Mouse (Mus musculus) lung, embryonic 15.5 days (tissue): ENCODE measurements at regions not wholly inside any gene's neighbourhood (a gene's known extent, or its start where the extent isn't known, plus 50 kb on each side); places are given as distances from the start of the nearest gene placed in this dataset.

Source experiments
- ATAC-seq: fragments of 200-750 bp; cut with Nextera tagmentation; 2 replicates; pipeline ENCODE4 v1.8.0; 2017; ENCODE audit warnings: moderate number of reproducible peaks, borderline replicate concordance; ENCODE audit not compliant: low FRiP score, low TSS enrichment; ENCODE audit errors: extremely low read depth
- H3K27ac ChIP-seq: fragments of 300-500 bp; sonication (generic); 2 replicates; pipeline ENCODE4 v1.5.1; 2015; ENCODE audit warnings: moderate library complexity, mild to moderate bottlenecking, inconsistent platforms
- H3K27me3 ChIP-seq: fragments of 300-500 bp; sonication (generic); 2 replicates; pipeline ENCODE4 v1.6.1; 2015; ENCODE audit warnings: inconsistent platforms
- H3K36me3 ChIP-seq: fragments of 300-500 bp; sonication (generic); 2 replicates; pipeline ENCODE4 v1.6.1; 2015; ENCODE audit warnings: inconsistent platforms
- H3K4me1 ChIP-seq: fragments of 300-500 bp; sonication (generic); 2 replicates; pipeline ENCODE4 v1.6.1; 2015; ENCODE audit warnings: inconsistent platforms
- H3K4me2 ChIP-seq: fragments of 300-500 bp; sonication (generic); 2 replicates; pipeline ENCODE4 v1.6.1; 2015; ENCODE audit warnings: inconsistent platforms, mild to moderate bottlenecking, moderate library complexity
- H3K4me3 ChIP-seq: fragments of 300-500 bp; sonication (generic); 2 replicates; pipeline ENCODE4 v1.5.1; 2015; ENCODE audit warnings: mild to moderate bottlenecking, inconsistent platforms
- H3K9ac ChIP-seq: fragments of 300-500 bp; sonication (generic); 2 replicates; pipeline ENCODE4 v1.6.1; 2015; ENCODE audit warnings: inconsistent platforms
- H3K9me3 ChIP-seq: fragments of 300-500 bp; sonication (generic); 2 replicates; pipeline ENCODE4 v1.6.1; 2016; ENCODE audit warnings: inconsistent platforms
- WGBS: fragments of 180-500 bp; shearing (Covaris S2); methylation state at CpG from one replicate; pipeline ENCODE4 v1.1.7; 2015; 5-methylcytosine and 5-hydroxymethylcytosine counted together

DNA sequence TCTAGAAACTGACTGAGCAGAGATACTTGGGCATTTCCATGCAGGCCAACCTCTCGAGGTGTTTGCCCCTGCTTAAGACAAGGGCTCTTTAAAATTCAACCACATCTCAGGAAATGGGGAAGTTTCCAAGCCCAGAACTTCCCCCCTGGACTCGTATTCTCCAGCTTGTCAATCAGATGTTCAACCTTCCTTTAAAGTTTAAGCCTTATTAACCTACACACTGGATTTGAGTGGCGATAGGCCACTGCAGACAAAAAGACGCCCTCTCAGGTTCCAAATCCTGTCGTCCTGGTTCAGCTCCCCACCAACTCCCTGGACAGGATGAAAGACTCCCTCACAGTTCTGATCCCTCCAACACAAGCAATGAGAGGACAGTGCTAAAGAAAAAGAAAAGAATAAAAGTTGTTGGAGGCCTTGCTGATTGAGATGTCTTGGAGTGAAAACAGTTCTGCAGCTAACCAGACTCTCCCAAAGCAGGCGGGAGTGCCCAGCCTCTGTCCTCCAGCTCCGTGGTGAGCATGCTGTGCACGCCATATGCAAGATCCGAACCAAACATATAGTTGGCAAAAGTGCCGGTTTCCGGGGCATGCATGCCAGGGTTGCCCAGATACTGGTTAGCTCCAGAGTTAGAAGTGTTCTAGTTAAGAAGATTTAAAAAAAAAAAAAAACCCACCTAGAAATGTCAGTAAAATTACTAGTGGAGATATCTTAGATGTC is 298.3 kb downstream of the Mycn start:
- no peaks in the 10 kb centered on the region for H3K36me3 ChIP-seq
- no peak overlapping the region for H3K9ac ChIP-seq
- no peaks in the 10 kb centered on the region for H3K9me3 ChIP-seq
- H3K4me1 ChIP-seq, result peaks cover 11% of the 10 kb centered on the region
- no peak for ATAC-seq
- no peaks in the 10 kb centered on the region for H3K27me3 ChIP-seq
- no peak overlapping the region for H3K4me2 ChIP-seq
- peak overlapping the region; percentile 56 for H3K27ac ChIP-seq
- H3K4me3 ChIP-seq, result no peak overlapping the region
- 59% methylated on average over 11 of the region's 11 CpGs for WGBS

DNA sequence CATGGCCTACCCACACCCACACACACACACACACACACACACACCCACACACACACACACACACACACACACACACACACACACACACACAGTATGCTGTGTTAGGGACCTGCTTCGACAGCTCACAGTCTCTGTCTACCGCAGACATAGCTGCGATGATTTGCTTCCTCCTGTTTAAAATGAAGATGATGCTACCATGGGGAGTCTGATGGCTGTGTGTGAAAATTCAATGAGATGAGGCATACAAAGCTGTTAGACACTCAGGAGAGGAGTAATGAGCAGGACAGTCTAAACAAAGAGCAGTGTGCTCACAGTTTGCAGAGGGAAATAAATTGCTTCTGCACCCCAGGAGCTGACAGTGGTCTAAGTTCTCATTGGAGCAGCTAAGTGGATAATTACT is 306.4 kb downstream of the Mycn start:
- Histone ChIP-seq H3K4me3 (no peak overlapping the region), H3K4me2 (no peak overlapping the region), H3K27me3 (no peaks in the 10 kb centered on the region), H3K9me3 (no peaks in the 10 kb centered on the region), H3K4me1 (no peaks in the 10 kb centered on the region), H3K9ac (no peak overlapping the region), H3K36me3 (no peaks in the 10 kb centered on the region), H3K27ac (no peak overlapping the region)
- no peak for ATAC-seq
- 74% methylated on average over 3 of the region's 3 CpGs for WGBS

DNA sequence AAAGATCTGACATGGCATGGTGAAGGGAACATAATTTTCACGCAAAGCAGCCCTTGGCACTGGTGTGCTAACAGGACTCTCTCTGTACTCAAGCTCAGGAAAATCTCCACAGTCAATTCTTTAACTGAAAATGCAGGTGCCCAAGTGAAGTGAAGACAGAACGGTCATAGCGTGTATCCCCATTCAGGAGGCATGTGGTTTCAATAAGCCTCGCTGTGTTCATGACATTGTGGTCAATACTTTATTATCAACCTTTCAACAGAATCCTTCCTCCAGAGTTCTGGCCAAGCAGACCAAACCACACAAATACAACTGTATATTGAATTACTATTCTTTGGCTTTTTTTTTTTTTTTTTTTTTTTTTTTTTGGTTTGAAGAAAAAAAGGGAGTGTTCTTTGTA is 314.1 kb downstream of the Mycn start:
- no peaks in the 10 kb centered on the region for H3K27me3 ChIP-seq

DNA sequence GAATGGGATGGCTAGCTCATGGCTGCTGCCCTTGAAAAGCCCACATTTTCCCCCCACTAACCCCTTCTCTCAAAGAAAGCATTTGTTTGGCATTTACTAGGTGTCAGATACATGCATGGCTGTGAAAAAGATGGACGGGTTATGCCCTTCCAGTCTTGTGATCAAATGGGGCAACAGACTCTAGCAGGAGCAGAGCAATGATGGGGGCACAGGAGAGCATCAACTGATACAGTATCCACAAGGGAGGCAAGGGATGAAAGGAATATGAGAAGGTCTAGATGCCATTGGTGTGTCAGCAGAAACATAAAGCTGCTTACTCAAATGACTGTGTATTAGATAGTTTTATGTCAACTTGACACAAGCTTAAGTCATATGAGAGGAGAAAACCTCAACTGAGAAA is 315.9 kb downstream of the Mycn start:
- H3K27ac ChIP-seq, result no peak overlapping the region
- peaks cover 15% of the 10 kb centered on the region; the same call in 1 of the 2 replicates for H3K4me1 ChIP-seq
- no peak overlapping the region for H3K9ac ChIP-seq
- ATAC-seq, result no peak
- H3K36me3 ChIP-seq, result no peaks in the 10 kb centered on the region
- no peak overlapping the region for H3K4me2 ChIP-seq
- no peaks in the 10 kb centered on the region for H3K27me3 ChIP-seq
- WGBS, result 85% methylated on average over 1 of the region's 1 CpGs
- no peaks in the 10 kb centered on the region for H3K9me3 ChIP-seq
- no peak overlapping the region for H3K4me3 ChIP-seq

More for the DNA sequence above, 314.1 kb downstream of the Mycn start:
- Histone ChIP-seq H3K4me2 (no peak overlapping the region), H3K36me3 (no peaks in the 10 kb centered on the region), H3K9ac (no peak overlapping the region), H3K4me3 (no peak overlapping the region), H3K4me1 (peaks cover 13% of the 10 kb centered on the region; the same call in 1 of the 2 replicates), H3K9me3 (no peaks in the 10 kb centered on the region), H3K27ac (no peak overlapping the region)
- no peak for ATAC-seq
- 92% methylated on average over 4 of the region's 4 CpGs for WGBS

DNA sequence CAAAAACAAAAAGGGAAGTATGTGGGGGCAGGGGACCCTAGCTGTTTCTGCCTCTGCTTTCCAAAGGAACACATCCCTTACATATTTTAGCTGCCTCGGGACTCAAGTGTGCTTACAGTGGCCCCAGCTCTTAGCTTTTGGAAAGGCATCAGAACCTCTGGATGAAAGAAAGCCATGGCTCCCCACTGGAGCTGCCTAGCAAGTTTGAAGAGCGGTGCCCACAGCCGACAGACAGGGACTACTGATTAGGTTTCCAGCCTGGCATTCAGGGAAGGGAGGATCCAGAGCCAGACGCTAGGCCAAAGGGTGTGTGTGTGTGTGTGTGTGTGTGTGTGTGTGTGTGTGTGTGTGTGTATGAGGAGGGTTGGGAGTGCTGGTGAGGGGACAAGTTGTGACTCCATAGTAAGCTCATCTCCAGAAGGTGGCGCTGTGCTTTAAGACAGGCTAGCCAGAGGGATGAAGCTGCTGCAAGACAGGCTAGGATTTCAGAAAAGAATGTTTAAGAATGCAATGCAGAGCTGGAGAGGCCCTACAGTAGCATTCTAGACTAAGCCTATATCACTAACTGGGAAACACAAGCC is 318.9 kb downstream of the Mycn start:
- peak overlapping the region; percentile 43 for H3K27ac ChIP-seq
- ATAC-seq, result peak; percentile 79

DNA sequence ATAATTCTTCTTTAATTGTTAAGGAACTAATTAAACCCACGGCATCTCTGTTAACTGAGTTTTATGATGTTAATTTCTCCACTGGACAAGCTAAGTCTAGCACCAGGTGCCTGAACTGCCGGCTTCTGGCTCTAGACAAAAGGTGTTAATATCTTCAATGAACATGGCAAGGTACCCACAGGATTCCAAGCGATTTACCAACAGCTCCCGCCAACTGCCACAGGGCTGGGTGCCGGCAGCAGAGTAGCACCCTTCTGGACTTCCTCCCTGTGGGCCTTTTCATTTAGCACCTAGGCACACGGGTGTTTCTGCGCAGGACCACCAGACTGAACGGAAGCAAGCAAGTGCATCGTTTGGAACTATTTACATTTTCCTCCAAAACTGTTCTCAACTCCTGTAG is 320.2 kb downstream of the Mycn start:
- peaks cover 15% of the 10 kb centered on the region; the same call in 1 of the 2 replicates for H3K4me1 ChIP-seq
- ATAC-seq, result no peak
- WGBS, result 81% methylated on average over 9 of the region's 9 CpGs
- no peak overlapping the region for H3K4me3 ChIP-seq
- no peaks in the 10 kb centered on the region for H3K36me3 ChIP-seq
- H3K27ac ChIP-seq, result no peak overlapping the region
- H3K27me3 ChIP-seq, result no peaks in the 10 kb centered on the region
- H3K9me3 ChIP-seq, result no peaks in the 10 kb centered on the region
- H3K9ac ChIP-seq, result no peak overlapping the region
- H3K4me2 ChIP-seq, result no peak overlapping the region

More for the DNA sequence above, 318.9 kb downstream of the Mycn start:
- Histone ChIP-seq H3K27me3 (no peaks in the 10 kb centered on the region), H3K4me1 (peaks cover 15% of the 10 kb centered on the region; the same call in 1 of the 2 replicates), H3K36me3 (no peaks in the 10 kb centered on the region), H3K4me2 (no peak overlapping the region), H3K9me3 (no peaks in the 10 kb centered on the region), H3K4me3 (no peak overlapping the region), H3K9ac (no peak overlapping the region)
- 19% methylated on average over 5 of the region's 5 CpGs for WGBS

DNA sequence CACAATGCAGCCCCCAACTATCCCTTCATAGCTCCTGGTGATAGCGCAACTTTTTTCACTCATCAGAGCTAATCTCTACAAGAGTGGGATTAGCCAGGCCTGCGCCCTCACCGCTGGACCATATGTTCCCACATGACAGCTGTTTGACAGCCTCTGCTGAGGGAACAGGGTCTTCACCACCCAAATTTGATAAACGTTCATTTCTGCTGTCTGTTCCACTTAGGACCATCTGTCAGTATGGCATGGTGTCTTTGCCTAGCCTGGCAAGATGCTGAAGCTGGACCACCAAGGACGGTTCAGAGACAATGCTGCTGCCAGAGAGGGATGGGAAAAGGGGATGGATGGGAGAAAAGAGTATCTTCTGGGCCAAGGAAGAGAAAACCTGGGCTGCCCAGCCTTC is 321.4 kb downstream of the Mycn start:
- no peaks in the 10 kb centered on the region for H3K9me3 ChIP-seq
- no peak for ATAC-seq
- WGBS, result 75% methylated on average over 5 of the region's 5 CpGs
- H3K4me1 ChIP-seq, result peaks cover 15% of the 10 kb centered on the region; the same call in 1 of the 2 replicates
- H3K27ac ChIP-seq, result no peak overlapping the region
- H3K36me3 ChIP-seq, result no peaks in the 10 kb centered on the region
- no peak overlapping the region for H3K4me2 ChIP-seq
- H3K4me3 ChIP-seq, result no peak overlapping the region
- no peaks in the 10 kb centered on the region for H3K27me3 ChIP-seq
- no peak overlapping the region for H3K9ac ChIP-seq

DNA sequence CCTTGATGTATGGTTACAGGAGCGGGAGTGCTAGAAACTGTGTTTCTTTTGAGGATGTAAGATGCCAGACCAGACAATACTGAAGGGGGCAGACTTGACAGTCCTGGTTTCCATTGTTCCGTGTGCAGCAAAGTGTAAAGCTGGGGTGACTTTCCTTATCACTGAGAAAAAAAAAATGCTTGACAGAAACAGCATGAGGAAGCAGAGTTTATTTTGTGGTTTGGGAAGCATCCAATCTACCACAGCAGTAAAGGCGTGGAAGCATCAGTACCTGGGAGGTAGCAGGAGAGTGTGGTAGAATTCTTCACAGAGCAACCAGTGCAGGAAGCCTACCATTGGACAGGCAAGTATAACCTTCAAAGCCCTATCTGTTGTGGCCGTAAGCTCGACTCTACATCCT is 322.3 kb downstream of the Mycn start:
- H3K27ac ChIP-seq, result no peak overlapping the region
- ATAC-seq, result no peak
- 65% methylated on average over 5 of the region's 5 CpGs for WGBS

DNA sequence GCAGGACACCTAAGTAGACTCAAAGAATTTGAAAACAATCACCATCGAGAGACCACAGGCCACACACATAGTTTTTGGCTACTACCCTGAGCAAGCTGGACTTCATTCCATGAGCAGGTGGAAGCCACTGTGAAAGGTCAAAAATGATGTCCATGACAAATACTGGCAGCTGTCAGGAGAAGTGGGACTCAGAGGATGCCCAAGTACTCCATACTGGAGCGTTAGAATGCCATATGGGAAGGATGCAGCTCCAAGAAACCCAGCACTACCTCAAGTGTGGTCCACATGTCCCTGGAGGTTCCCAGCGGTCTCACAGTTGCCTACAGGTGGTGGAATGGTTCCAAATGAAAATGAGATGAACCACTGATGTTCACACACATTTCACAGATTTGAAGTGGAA is 329.2 kb downstream of the Mycn start:
- no peak for ATAC-seq

More for the DNA sequence above, 322.3 kb downstream of the Mycn start:
- no peaks in the 10 kb centered on the region for H3K27me3 ChIP-seq
- no peaks in the 10 kb centered on the region for H3K36me3 ChIP-seq
- H3K9me3 ChIP-seq, result no peaks in the 10 kb centered on the region
- H3K4me2 ChIP-seq, result no peak overlapping the region
- H3K9ac ChIP-seq, result no peak overlapping the region
- H3K4me1 ChIP-seq, result peaks cover 17% of the 10 kb centered on the region; the same call in 1 of the 2 replicates
- H3K4me3 ChIP-seq, result no peak overlapping the region

DNA sequence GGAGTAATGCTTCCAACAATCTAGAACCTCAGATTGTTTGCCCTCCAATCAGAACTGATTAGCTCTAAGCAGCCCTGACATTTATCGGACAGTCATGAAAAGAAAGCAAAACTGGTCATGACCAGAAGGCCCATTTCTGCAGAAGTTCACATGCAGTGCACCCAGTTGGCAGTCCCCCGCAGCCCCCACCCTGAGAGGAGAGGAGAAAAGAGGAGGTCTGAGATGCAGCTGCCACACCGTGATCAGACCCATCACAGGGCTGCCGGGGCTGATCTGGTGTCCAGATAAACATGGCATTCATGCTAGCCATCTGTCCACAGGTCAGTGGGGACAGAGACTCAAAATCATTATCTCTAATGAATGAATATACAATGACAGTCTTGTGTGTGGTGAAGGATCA is 330.9 kb downstream of the Mycn start:
- no peak overlapping the region for H3K27ac ChIP-seq

More for the DNA sequence above, 329.2 kb downstream of the Mycn start:
- Histone ChIP-seq H3K27ac (no peak overlapping the region), H3K9me3 (no peaks in the 10 kb centered on the region), H3K36me3 (no peaks in the 10 kb centered on the region), H3K27me3 (no peaks in the 10 kb centered on the region), H3K4me1 (peaks cover 8% of the 10 kb centered on the region; the same call in 1 of the 2 replicates), H3K4me3 (no peak overlapping the region), H3K4me2 (no peak overlapping the region), H3K9ac (no peak overlapping the region)
- WGBS, result 86% methylated on average over 3 of the region's 3 CpGs

DNA sequence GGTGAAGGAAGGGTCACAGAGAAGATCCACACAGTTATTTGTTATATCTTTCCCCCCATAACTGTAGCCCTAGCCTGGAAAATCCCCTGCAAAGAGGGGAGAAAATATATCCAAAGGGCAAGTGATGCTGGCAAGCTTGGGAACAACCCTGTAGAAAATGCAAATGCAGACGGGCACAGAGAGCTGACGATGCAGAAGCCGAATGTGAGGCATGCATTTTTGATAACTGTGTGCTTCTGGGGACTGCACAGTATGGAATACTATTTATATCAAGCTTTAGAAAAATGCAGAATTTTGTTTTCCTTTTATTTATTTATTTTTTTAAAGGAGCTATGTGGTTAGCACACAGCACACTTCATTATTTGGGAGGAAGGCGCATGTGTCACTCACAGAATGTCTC is 333.7 kb downstream of the Mycn start:
- no peak overlapping the region for H3K4me3 ChIP-seq
- H3K36me3 ChIP-seq, result no peaks in the 10 kb centered on the region
- no peaks in the 10 kb centered on the region for H3K9me3 ChIP-seq
- no peak overlapping the region for H3K4me2 ChIP-seq
- 81% methylated on average over 4 of the region's 4 CpGs for WGBS
- H3K27me3 ChIP-seq, result no peaks in the 10 kb centered on the region
- H3K9ac ChIP-seq, result no peak overlapping the region
- H3K4me1 ChIP-seq, result peaks cover 5% of the 10 kb centered on the region; the same call in 1 of the 2 replicates
- ATAC-seq, result no peak
- H3K27ac ChIP-seq, result peak overlapping the region; percentile 24

More for the DNA sequence above, 330.9 kb downstream of the Mycn start:
- Histone ChIP-seq H3K9ac (no peak overlapping the region), H3K27me3 (no peaks in the 10 kb centered on the region), H3K4me3 (no peak overlapping the region), H3K36me3 (no peaks in the 10 kb centered on the region), H3K4me2 (no peak overlapping the region), H3K4me1 (peaks cover 8% of the 10 kb centered on the region; the same call in 1 of the 2 replicates), H3K9me3 (no peaks in the 10 kb centered on the region)
- 56% methylated on average over 4 of the region's 4 CpGs for WGBS
- ATAC-seq, result no peak

DNA sequence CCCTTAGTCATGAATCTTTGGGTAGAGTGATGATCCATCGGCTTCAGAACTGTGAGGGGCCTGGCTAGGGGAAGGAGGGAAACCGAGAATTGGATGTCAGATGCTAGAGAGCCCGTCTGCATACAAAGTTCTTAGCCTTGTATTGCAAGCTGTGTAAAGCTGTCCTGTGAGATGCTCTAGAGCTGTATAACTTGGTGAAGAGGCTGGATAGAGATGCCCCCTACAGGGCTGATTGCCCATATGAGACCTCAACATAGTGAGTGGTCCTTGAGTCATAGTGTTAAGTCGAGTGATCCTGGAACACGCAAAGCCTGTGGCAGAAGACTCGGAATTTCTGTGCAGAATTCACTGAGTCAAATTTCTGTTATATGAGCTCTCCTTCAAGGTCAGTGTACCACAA is 334.8 kb downstream of the Mycn start:
- Histone ChIP-seq H3K9ac (no peak overlapping the region), H3K27ac (no peak overlapping the region), H3K36me3 (no peaks in the 10 kb centered on the region), H3K9me3 (no peaks in the 10 kb centered on the region), H3K4me1 (peaks cover 5% of the 10 kb centered on the region; the same call in 1 of the 2 replicates), H3K4me3 (no peak overlapping the region), H3K27me3 (no peaks in the 10 kb centered on the region), H3K4me2 (no peak overlapping the region)
- no peak for ATAC-seq
- WGBS, result 82% methylated on average over 6 of the region's 6 CpGs
